23 mouse cellular contexts compared by ENCODE assay signal in the genomic region with DNA sequence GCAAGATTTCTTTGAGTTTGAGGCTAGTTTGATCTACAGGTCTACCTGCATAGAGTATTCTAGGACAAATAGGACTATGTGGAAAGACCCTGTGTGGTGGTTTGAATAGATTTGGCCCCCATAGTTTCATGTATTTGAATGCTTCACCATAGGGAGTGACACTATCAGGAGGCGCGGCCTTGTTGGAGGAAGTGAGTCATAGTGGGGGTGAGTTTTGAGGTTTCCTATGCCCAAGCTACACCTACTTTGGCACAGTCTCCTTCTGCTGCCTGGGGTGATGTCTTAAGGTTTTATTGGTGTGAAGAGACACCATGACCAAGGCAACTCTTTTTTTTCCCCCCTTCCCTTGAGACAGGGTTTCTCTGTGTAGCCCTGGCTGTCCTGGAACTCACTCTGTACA. TPM values are rescaled to one million over a fixed set of nuclear protein-coding genes. Genes with fewer than 3 reads are reported as not detected.
DNase-seq lines count a peak whose midpoint lies in the region; ATAC-seq and TF ChIP-seq lines count a peak whose summit lies in the region.
"Had no signal": no experiment of that assay in that cellular context is flagged by ENCODE, and none has a peak within 500 bp of the region (broad histone marks: within the 10 kb centered on the region; RNA-seq: fewer than 3 reads in every experiment).

No protein-coding gene starts in this region.

- no peak for TF ChIP-seq EP300 in liver, embryonic 14.5 days (IDR thresholded peaks at IDR 0.05; ENCODE audit: low read depth)
- no peak for TF ChIP-seq EP300 in liver, postnatal 0 days (IDR thresholded peaks at IDR 0.05; ENCODE audit: low read depth)
- TF ChIP-seq EP300 in MEL (IDR thresholded peaks at IDR 0.05; ENCODE audit: low read depth in 1 of 2, low read length in 2 of 2) = no peak

- 96% methylated on average over 2 of the region's 2 CpGs for WGBS in intestine, embryonic 14.5 days
- 90% methylated on average over 2 of the region's 2 CpGs for WGBS in intestine, embryonic 16.5 days
- 90% methylated on average over 2 of the region's 2 CpGs for WGBS in liver, embryonic 14.5 days (ENCODE audit: insufficient replicate concordance)
- WGBS in liver, postnatal 0 days (ENCODE audit: insufficient replicate concordance) = 96% methylated on average over 2 of the region's 2 CpGs
- 97% methylated on average over 2 of the region's 2 CpGs for WGBS in liver, embryonic 16.5 days (ENCODE audit: insufficient replicate concordance)
- WGBS in forebrain, embryonic 13.5 days = 98% methylated on average over 2 of the region's 2 CpGs

- no peak for TF ChIP-seq RAD21 in MEL (IDR thresholded peaks at IDR 0.05; ENCODE audit: low read depth, low read length)

- no peak overlapping the region for H3K27ac ChIP-seq in intestine, embryonic 14.5 days (ENCODE audit: low read depth)
- no peak overlapping the region for H3K27ac ChIP-seq in intestine, embryonic 16.5 days (ENCODE audit: low read length)
- peak overlapping the region; percentile 43 for H3K27ac ChIP-seq in liver, embryonic 14.5 days
- no peak overlapping the region for H3K27ac ChIP-seq in liver, postnatal 0 days (ENCODE audit: low read depth)
- no peak overlapping the region; the same call in 1 of the 2 replicates for H3K27ac ChIP-seq in MEL (ENCODE audit: control insufficient read depth, low read depth, low read length)
- peak overlapping the region; percentile 55 for H3K27ac ChIP-seq in liver, embryonic 16.5 days (ENCODE audit: low read length)
- H3K27ac ChIP-seq in forebrain, embryonic 13.5 days = no peak overlapping the region
- H3K27ac ChIP-seq: embryonic facial prominence, embryonic 12.5 days; embryonic facial prominence, embryonic 15.5 days; forebrain, embryonic 15.5 days; hindbrain, embryonic 12.5 days; hindbrain, embryonic 15.5 days had no signal

- H3K4me2 ChIP-seq in intestine, embryonic 14.5 days (ENCODE audit: low read length) = no peak overlapping the region
- no peak overlapping the region for H3K4me2 ChIP-seq in intestine, embryonic 16.5 days (ENCODE audit: low read depth, low read length)
- H3K4me2 ChIP-seq in liver, embryonic 14.5 days (ENCODE audit: low read depth) = no peak overlapping the region
- no peak overlapping the region for H3K4me2 ChIP-seq in liver, postnatal 0 days (ENCODE audit: low read depth, low read length)
- no peak overlapping the region for H3K4me2 ChIP-seq in liver, embryonic 16.5 days (ENCODE audit: low read depth, low read length)
- H3K4me2 ChIP-seq in forebrain, embryonic 13.5 days = no peak overlapping the region
- H3K4me2 ChIP-seq: embryonic facial prominence, embryonic 12.5 days; embryonic facial prominence, embryonic 15.5 days; forebrain, embryonic 15.5 days; heart, embryonic 11.5 days; hindbrain, embryonic 12.5 days; hindbrain, embryonic 15.5 days had no signal

- no peak overlapping the region for H3K9ac ChIP-seq in intestine, embryonic 14.5 days (ENCODE audit: low read length)
- no peak overlapping the region for H3K9ac ChIP-seq in intestine, embryonic 16.5 days (ENCODE audit: low read depth, low read length)
- no peak overlapping the region for H3K9ac ChIP-seq in liver, embryonic 14.5 days (replicated peaks)
- no peak overlapping the region for H3K9ac ChIP-seq in liver, postnatal 0 days (replicated peaks)
- H3K9ac ChIP-seq in MEL (ENCODE audit: control insufficient read depth, low read depth, low read length, poor library complexity, severe bottlenecking) = no peak overlapping the region
- no peak overlapping the region for H3K9ac ChIP-seq in liver, embryonic 16.5 days (ENCODE audit: low read depth, low read length)
- H3K9ac ChIP-seq in forebrain, embryonic 13.5 days = no peak overlapping the region
- H3K9ac ChIP-seq: embryonic facial prominence, embryonic 12.5 days; embryonic facial prominence, embryonic 15.5 days; forebrain, embryonic 15.5 days; hindbrain, embryonic 12.5 days; hindbrain, embryonic 15.5 days had no signal

- H3K79me2 ChIP-seq in MEL (ENCODE audit: control insufficient read depth, insufficient read depth, low read length, poor library complexity) = peaks cover 12% of the 10 kb centered on the region; the same call in 1 of the 2 replicates

- no peak for TF ChIP-seq CTCF in liver, embryonic 14.5 days (IDR thresholded peaks at IDR 0.05; ENCODE audit: low read depth)
- TF ChIP-seq CTCF in liver, postnatal 0 days (IDR thresholded peaks at IDR 0.05; ENCODE audit: low read depth) = no peak
- no peak for TF ChIP-seq CTCF in MEL (IDR thresholded peaks at IDR 0.05 in 2 of 3, conservative IDR thresholded peaks at IDR 0.05 in 1 of 3; ENCODE audit: control insufficient read depth in 1 of 3, insufficient read depth in 1 of 3, low read depth in 2 of 3, low read length in 3 of 3, poor library complexity in 1 of 3, severe bottlenecking in 1 of 3)

- H3K4me1 ChIP-seq in intestine, embryonic 14.5 days (replicated peaks; ENCODE audit: control insufficient read depth, insufficient read depth, low read length) = peaks cover 4% of the 10 kb centered on the region; the same call in 1 of the 2 replicates
- H3K4me1 ChIP-seq in intestine, embryonic 16.5 days (ENCODE audit: control insufficient read depth, insufficient read depth, low read length) = no peaks in the 10 kb centered on the region
- peaks cover 39 to 48% of the 10 kb centered on the region in 2 experiments for H3K4me1 ChIP-seq in liver, embryonic 14.5 days (replicated peaks; ENCODE audit: control insufficient read depth in 2 of 2, insufficient read depth in 2 of 2, low read length in 1 of 2)
- peaks cover 12% of the 10 kb centered on the region for H3K4me1 ChIP-seq in liver, postnatal 0 days (ENCODE audit: insufficient read depth)
- H3K4me1 ChIP-seq in MEL (ENCODE audit: control insufficient read depth in 1 of 2, insufficient read depth in 2 of 2, low read length in 2 of 2) = peaks cover 19 to 34% of the 10 kb centered on the region in 2 experiments
- peaks cover 41% of the 10 kb centered on the region for H3K4me1 ChIP-seq in liver, embryonic 16.5 days (ENCODE audit: control insufficient read depth, low read depth, low read length)
- peaks cover 15% of the 10 kb centered on the region for H3K4me1 ChIP-seq in forebrain, embryonic 13.5 days
- H3K4me1 ChIP-seq: embryonic facial prominence, embryonic 15.5 days had no signal

- H3K36me3 ChIP-seq in intestine, embryonic 14.5 days (ENCODE audit: control insufficient read depth, insufficient read depth, low read length) = no peaks in the 10 kb centered on the region
- H3K36me3 ChIP-seq in intestine, embryonic 16.5 days (ENCODE audit: control insufficient read depth, insufficient read depth, low read length) = no peaks in the 10 kb centered on the region
- peaks cover 22% of the 10 kb centered on the region for H3K36me3 ChIP-seq in liver, embryonic 14.5 days (replicated peaks; ENCODE audit: control insufficient read depth, insufficient read depth, low read depth)
- H3K36me3 ChIP-seq in liver, postnatal 0 days (replicated peaks; ENCODE audit: insufficient read depth, low read length) = peaks cover 4% of the 10 kb centered on the region; the same call in 1 of the 2 replicates
- peaks cover under 1 to 35% of the 10 kb centered on the region in 2 experiments for H3K36me3 ChIP-seq in MEL (ENCODE audit: control insufficient read depth in 1 of 2, insufficient read depth in 2 of 2, low read length in 2 of 2)
- H3K36me3 ChIP-seq in liver, embryonic 16.5 days (ENCODE audit: control insufficient read depth, insufficient read depth) = peaks cover 18% of the 10 kb centered on the region
- peaks cover 4% of the 10 kb centered on the region; the same call in 1 of the 2 replicates for H3K36me3 ChIP-seq in forebrain, embryonic 13.5 days (ENCODE audit: poor library complexity, severe bottlenecking)
- H3K36me3 ChIP-seq: embryonic facial prominence, embryonic 12.5 days; embryonic facial prominence, embryonic 15.5 days; forebrain, embryonic 15.5 days; hindbrain, embryonic 12.5 days; hindbrain, embryonic 15.5 days had no signal

- DNase-seq in intestine, embryonic 14.5 days (ENCODE audit: low spot score) = peak; percentile 3
- DNase-seq in liver, embryonic 14.5 days (ENCODE audit: low read depth in 3 of 3, low spot score in 3 of 3) = no peak
- no peak for DNase-seq in liver, postnatal 0 days
- DNase-seq in MEL (ENCODE audit: low read depth, low spot score) = peak; percentile 63
- no peak for DNase-seq in left cerebral cortex, postnatal 14 days (ENCODE audit: low spot score in 2 of 2)
- DNase-seq: adrenal gland, adult 2 months; adrenal gland, postnatal 14 days; cerebellum, adult 11 months; cerebellum, adult 2 months; cerebellum, adult 9-11 months; cerebellum, postnatal 25 days; gastrocnemius, postnatal 36 days; heart, adult 11 months had no signal

- H3K9me3 ChIP-seq in intestine, embryonic 14.5 days (ENCODE audit: control insufficient read depth, low read length) = no peaks in the 10 kb centered on the region
- H3K9me3 ChIP-seq in intestine, embryonic 16.5 days (ENCODE audit: control insufficient read depth, low read length) = no peaks in the 10 kb centered on the region
- no peaks in the 10 kb centered on the region for H3K9me3 ChIP-seq in liver, embryonic 14.5 days (ENCODE audit: control insufficient read depth, low read length)
- H3K9me3 ChIP-seq in liver, postnatal 0 days (ENCODE audit: low read length) = no peaks in the 10 kb centered on the region
- H3K9me3 ChIP-seq in MEL (replicated peaks; ENCODE audit: insufficient read depth, low read length) = no peaks in the 10 kb centered on the region
- H3K9me3 ChIP-seq in liver, embryonic 16.5 days (replicated peaks; ENCODE audit: control insufficient read depth, low read length) = no peaks in the 10 kb centered on the region
- 0 out of 2 replicates have a peak, but pooled peaks cover 6% of the 10 kb centered on the region for H3K9me3 ChIP-seq in forebrain, embryonic 13.5 days (replicated peaks)
- H3K9me3 ChIP-seq: embryonic facial prominence, embryonic 12.5 days; embryonic facial prominence, embryonic 15.5 days; forebrain, embryonic 15.5 days; hindbrain, embryonic 12.5 days; hindbrain, embryonic 15.5 days had no signal

- no peaks in the 10 kb centered on the region for H3K27me3 ChIP-seq in intestine, embryonic 14.5 days (replicated peaks; ENCODE audit: control insufficient read depth, insufficient read depth, low read length)
- no peaks in the 10 kb centered on the region for H3K27me3 ChIP-seq in intestine, embryonic 16.5 days (replicated peaks; ENCODE audit: control insufficient read depth, insufficient read depth, low read length)
- H3K27me3 ChIP-seq in liver, embryonic 14.5 days (ENCODE audit: control insufficient read depth, insufficient read depth, low read length) = no peaks in the 10 kb centered on the region
- no peaks in the 10 kb centered on the region for H3K27me3 ChIP-seq in liver, postnatal 0 days (ENCODE audit: insufficient read depth, low read length)
- no peaks in the 10 kb centered on the region for H3K27me3 ChIP-seq in MEL (ENCODE audit: control insufficient read depth in 1 of 2, insufficient read depth in 2 of 2, low read length in 2 of 2)
- no peaks in the 10 kb centered on the region for H3K27me3 ChIP-seq in liver, embryonic 16.5 days (ENCODE audit: control insufficient read depth, insufficient read depth, low read depth, low read length)
- peaks cover 42% of the 10 kb centered on the region for H3K27me3 ChIP-seq in forebrain, embryonic 13.5 days
- H3K27me3 ChIP-seq: embryonic facial prominence, embryonic 12.5 days; embryonic facial prominence, embryonic 15.5 days; hindbrain, embryonic 12.5 days; hindbrain, embryonic 15.5 days had no signal

- no peak overlapping the region for H3K4me3 ChIP-seq in intestine, embryonic 14.5 days (ENCODE audit: low read depth, low read length)
- H3K4me3 ChIP-seq in intestine, embryonic 16.5 days (ENCODE audit: low read length) = no peak overlapping the region
- H3K4me3 ChIP-seq in liver, embryonic 14.5 days (ENCODE audit: insufficient read depth in 1 of 2, low read depth in 2 of 2, low read length in 2 of 2) = no peak overlapping the region
- H3K4me3 ChIP-seq in liver, postnatal 0 days (ENCODE audit: low read depth, low read length) = no peak overlapping the region
- H3K4me3 ChIP-seq in MEL (ENCODE audit: control insufficient read depth in 1 of 2, insufficient read depth in 1 of 2, low read depth in 2 of 2, low read length in 2 of 2) = no peak overlapping the region
- H3K4me3 ChIP-seq in liver, embryonic 16.5 days (ENCODE audit: low read depth, low read length) = no peak overlapping the region
- H3K4me3 ChIP-seq in forebrain, embryonic 13.5 days = no peak overlapping the region
- H3K4me3 ChIP-seq: embryonic facial prominence, embryonic 12.5 days; embryonic facial prominence, embryonic 15.5 days; forebrain, embryonic 15.5 days; hindbrain, embryonic 12.5 days; hindbrain, embryonic 15.5 days had no signal

- intact Hi-C loops in left cerebral cortex, postnatal 14 days (cut with DNase I) = loop anchor here (5.0 kb wide), 1 partner anchor 42 kb away; no protein-coding TSS in a partner anchor

- ATAC-seq in intestine, embryonic 14.5 days (replicated peaks; ENCODE audit: low FRiP score, low TSS enrichment, low read depth) = no peak
- no peak for ATAC-seq in intestine, embryonic 16.5 days
- no peak for ATAC-seq in liver, embryonic 14.5 days (ENCODE audit: insufficient read depth)
- no peak for ATAC-seq in liver, postnatal 0 days
- ATAC-seq in liver, embryonic 16.5 days (ENCODE audit: low read depth) = peak; percentile 18; the same call in 1 of the 2 replicates
- ATAC-seq in forebrain, embryonic 13.5 days = no peak
- ATAC-seq: forebrain, embryonic 15.5 days had no signal

- no peak for TF ChIP-seq POLR2A in MEL (IDR thresholded peaks at IDR 0.05; ENCODE audit: control insufficient read depth in 1 of 2, insufficient read depth in 1 of 2, low read depth in 1 of 2, low read length in 2 of 2, poor library complexity in 1 of 2)

RNA-seq across cellular contexts. Expression of a gene that starts 50.7 kb away (rescaled TPM):
- 0.09 TPM in 1 of 2 replicates, not detected in the other for polyA plus RNA-seq in intestine, embryonic 14.5 days (2014; fragmentation: Nextera tagmentation; extraction: Ambion mirVana)
- not detected in 2 replicates for polyA plus RNA-seq in intestine, embryonic 16.5 days (2015; fragmentation: Nextera tagmentation; extraction: Ambion mirVana)
- polyA plus RNA-seq in liver, embryonic 14.5 days (2012; rRNA removed) = 0.11 and 0.15 TPM in 2 replicates
- polyA plus RNA-seq in liver, embryonic 14.5 days (2014; fragmentation: Nextera tagmentation; extraction: Ambion mirVana) = 0.32 and 0.40 TPM in 2 replicates
- polyA plus RNA-seq in liver, postnatal 0 days (2015; fragmentation: Nextera tagmentation; extraction: Ambion mirVana) = 0.18 and 0.28 TPM in 2 replicates
- 0.29 and 0.46 TPM in 2 replicates for total RNA-seq in MEL (2012; rRNA removed)
- polyA plus RNA-seq in MEL (2012; ENCODE audit: insufficient read depth in 1 of 2, insufficient read length in 2 of 2, low read depth in 1 of 2, low replicate concordance in 2 of 2, missing spikeins in 1 of 2) = under 1 TPM in 1 of 2 experiments, not detected in 1; 0.18 TPM
- polyA plus RNA-seq in liver, embryonic 16.5 days (2015; fragmentation: Nextera tagmentation; extraction: Ambion mirVana) = 0.33 and 0.46 TPM in 2 replicates
- not detected for total RNA-seq in left cerebral cortex, postnatal 14 days (2021)
- not detected in 2 replicates for polyA plus RNA-seq in forebrain, embryonic 13.5 days (2015; fragmentation: Nextera tagmentation; extraction: Ambion mirVana)
- total RNA-seq: gastrocnemius, postnatal 36 days had no signal
- polyA plus RNA-seq: embryonic facial prominence, embryonic 12.5 days; forebrain, embryonic 11.5 days; forebrain, embryonic 15.5 days; hindbrain, embryonic 15.5 days had no signal

RNA-seq across cellular contexts. Expression of a gene that starts 51.3 kb away (rescaled TPM):
- polyA plus RNA-seq in intestine, embryonic 14.5 days (2014; fragmentation: Nextera tagmentation; extraction: Ambion mirVana) = 59.6 and 65.1 TPM in 2 replicates
- 41.5 and 46.8 TPM in 2 replicates for polyA plus RNA-seq in intestine, embryonic 16.5 days (2015; fragmentation: Nextera tagmentation; extraction: Ambion mirVana)
- polyA plus RNA-seq in liver, embryonic 14.5 days (2012; rRNA removed) = 105 and 113 TPM in 2 replicates
- polyA plus RNA-seq in liver, embryonic 14.5 days (2014; fragmentation: Nextera tagmentation; extraction: Ambion mirVana) = 153 and 166 TPM in 2 replicates
- polyA plus RNA-seq in liver, postnatal 0 days (2015; fragmentation: Nextera tagmentation; extraction: Ambion mirVana) = 65.7 and 75.1 TPM in 2 replicates
- 36.5 and 41.9 TPM in 2 replicates for total RNA-seq in MEL (2012; rRNA removed)
- polyA plus RNA-seq in MEL (2012; ENCODE audit: insufficient read depth in 1 of 2, insufficient read length in 2 of 2, low read depth in 1 of 2, low replicate concordance in 2 of 2, missing spikeins in 1 of 2) = 100 to 1,000 TPM in 1 of 2 experiments, 10 to 100 TPM in 1; 44.3 to 115 TPM
- polyA plus RNA-seq in liver, embryonic 16.5 days (2015; fragmentation: Nextera tagmentation; extraction: Ambion mirVana) = 196 and 232 TPM in 2 replicates
- total RNA-seq in left cerebral cortex, postnatal 14 days (2021) = 10 to 100 TPM; 26.2 to 28.4 TPM
- polyA plus RNA-seq in forebrain, embryonic 13.5 days (2015; fragmentation: Nextera tagmentation; extraction: Ambion mirVana) = 75.0 and 84.1 TPM in 2 replicates

Comparison
In these comparisons a context has a peak if more than half of its experiments do, and no peak if none do; other contexts are left out.
1. H3K27ac ChIP-seq: peak in liver, embryonic 14.5 days (single experiment) and liver, embryonic 16.5 days (single experiment); none in intestine, embryonic 14.5 days (single experiment), intestine, embryonic 16.5 days (single experiment), liver, postnatal 0 days (single experiment), MEL (single experiment) and forebrain, embryonic 13.5 days (single experiment).
2. DNase-seq: peak in intestine, embryonic 14.5 days (single experiment) and MEL (single experiment); none in liver, embryonic 14.5 days (0 of 3), liver, postnatal 0 days (single experiment) and left cerebral cortex, postnatal 14 days (0 of 2).